Mouse (Mus musculus) kidney, postnatal 0 days (tissue): Measurements from ENCODE around the gene Ccl3. TPM values are rescaled to one million over a fixed set of nuclear protein-coding genes. Genes with fewer than 3 reads are reported as not detected.

ENCODE experiments used
- ATAC-seq: fragments of 200-750 bp; cut with Nextera tagmentation; replicated peaks from 2 replicates; pipeline ENCODE4 v1.8.0; 2017; ENCODE audit warnings: low read depth, moderate number of reproducible peaks, moderate TSS enrichment, moderate library complexity; ENCODE audit not compliant: low FRiP score
- DNase-seq: peaks from one replicate; pipeline ENCODE4 v3.0.0-alpha.2; 2016; ENCODE audit warnings: low spot score
- H3K27ac ChIP-seq: fragments of 300-500 bp; sonication (generic); 2 replicates; pipeline ENCODE4 v1.5.1; 2014; ENCODE audit warnings: mild to moderate bottlenecking
- H3K27me3 ChIP-seq: fragments of 300-500 bp; sonication (generic); 2 replicates; pipeline ENCODE4 v1.6.1; 2014; ENCODE audit warnings: low read length, mixed read lengths; ENCODE audit not compliant: insufficient read depth
- H3K36me3 ChIP-seq: fragments of 300-500 bp; sonication (generic); 2 replicates; pipeline ENCODE4 v1.6.1; 2014; ENCODE audit warnings: low read length, mixed read lengths; ENCODE audit not compliant: insufficient read depth
- H3K4me1 ChIP-seq: fragments of 300-500 bp; sonication (generic); replicated peaks from 2 replicates; pipeline ENCODE4 v1.6.1; 2014; ENCODE audit warnings: antibody characterized with exemption, low read length, mixed read lengths; ENCODE audit not compliant: insufficient read depth
- H3K4me2 ChIP-seq: fragments of 300-500 bp; sonication (generic); 2 replicates; pipeline ENCODE4 v1.6.1; 2014; ENCODE audit warnings: mild to moderate bottlenecking, low read length, moderate library complexity, mixed read lengths
- H3K4me3 ChIP-seq: fragments of 300-500 bp; sonication (generic); replicated peaks from 2 replicates; pipeline ENCODE4 v1.5.1; 2014; ENCODE audit warnings: low read depth, low read length
- H3K9ac ChIP-seq: fragments of 300-500 bp; sonication (generic); 2 replicates; pipeline ENCODE4 v1.6.1; 2014; ENCODE audit warnings: low read depth, low read length
- H3K9me3 ChIP-seq: fragments of 300-500 bp; sonication (generic); replicated peaks from 2 replicates; pipeline ENCODE4 v1.6.1; 2016; ENCODE audit warnings: low read length, inconsistent platforms, mixed read lengths
- CTCF ChIP-seq: IDR thresholded peaks from 2 replicates; pipeline ENCODE4 v1.5.1; 2016; ENCODE audit warnings: antibody characterized with exemption, low read depth, mild to moderate bottlenecking, moderate library complexity
- WGBS: fragments of 180-500 bp; shearing (Covaris S2); extraction: QIAGEN DNeasy Blood & Tissue Kit; methylation state at CpG from one replicate; pipeline ENCODE4 v1.1.7; 2014; 5-methylcytosine and 5-hydroxymethylcytosine counted together
- polyA plus RNA-seq: library from polyadenylated mRNA; unstranded; fragments of >200 nt; fragmentation: Nextera tagmentation; extraction: Ambion mirVana; gene quantifications from 2 replicates; pipeline ENCODE4 v1.2.1, GENCODE M21; 2015

Ccl3 gene
- polyA plus RNA-seq, 1 experiment from 2014 or later = 1.3 TPM

DNA sequence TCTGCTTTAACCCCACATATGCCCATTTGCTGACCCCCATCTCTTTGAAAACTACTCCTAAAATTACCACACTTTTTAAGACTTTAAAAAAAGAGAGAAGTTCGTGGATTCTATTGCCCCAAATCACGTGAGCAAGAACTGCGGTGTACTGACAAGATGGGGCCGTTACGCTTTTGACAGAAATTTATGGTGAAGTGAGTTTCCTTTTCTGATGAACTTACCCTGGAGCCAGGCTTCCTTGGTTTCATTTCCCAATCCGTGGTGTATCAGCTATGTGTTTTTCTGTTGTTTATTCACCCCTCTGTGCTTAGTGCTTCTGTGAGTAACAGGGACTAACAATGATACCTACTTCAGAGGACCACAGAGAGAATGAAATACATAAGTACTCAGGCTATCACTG lies 9.6 kb upstream of the Ccl3 start:
- DNase-seq (no peak), ATAC-seq (no peak)
- no peak overlapping the region for H3K4me3 ChIP-seq
- no peaks in the 10 kb centered on the region for H3K4me1 ChIP-seq
- no peak for TF ChIP-seq CTCF
- 49% methylated on average over 6 of the region's 6 CpGs for WGBS
- H3K4me2 ChIP-seq = no peak overlapping the region
- no peaks in the 10 kb centered on the region for H3K36me3 ChIP-seq
- H3K27me3 ChIP-seq = no peaks in the 10 kb centered on the region
- H3K9ac ChIP-seq = no peak overlapping the region
- no peaks in the 10 kb centered on the region for H3K9me3 ChIP-seq
- H3K27ac ChIP-seq = no peak overlapping the region

DNA sequence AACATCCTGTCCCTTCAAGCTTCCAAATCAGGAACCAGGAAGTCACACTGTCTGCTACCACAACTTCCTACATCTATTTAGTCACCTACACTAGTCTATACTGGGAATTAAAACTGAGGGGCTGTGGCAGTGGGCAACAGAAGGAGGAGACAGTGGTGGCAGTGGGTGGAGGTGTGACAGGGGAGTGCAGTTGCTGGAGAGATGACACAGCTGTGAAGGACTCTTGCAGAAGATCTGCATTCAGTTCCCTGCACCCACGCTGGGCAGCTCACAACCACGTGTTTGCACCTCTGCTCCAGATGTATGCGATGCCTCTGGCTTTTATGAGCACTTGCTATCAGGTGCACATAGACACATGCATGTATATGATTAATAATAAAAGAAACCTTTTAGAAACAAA lies 8.4 kb upstream of the Ccl3 start:
- WGBS = 89% methylated on average over 3 of the region's 3 CpGs
- H3K4me3 ChIP-seq = no peak overlapping the region
- DNase-seq = no peak
- H3K36me3 ChIP-seq = no peaks in the 10 kb centered on the region
- H3K9ac ChIP-seq = no peak overlapping the region
- H3K9me3 ChIP-seq = no peaks in the 10 kb centered on the region
- H3K27me3 ChIP-seq = no peaks in the 10 kb centered on the region
- H3K27ac ChIP-seq = no peak overlapping the region
- TF ChIP-seq CTCF = no peak
- no peaks in the 10 kb centered on the region for H3K4me1 ChIP-seq
- H3K4me2 ChIP-seq = no peak overlapping the region
- no peak for ATAC-seq

DNA sequence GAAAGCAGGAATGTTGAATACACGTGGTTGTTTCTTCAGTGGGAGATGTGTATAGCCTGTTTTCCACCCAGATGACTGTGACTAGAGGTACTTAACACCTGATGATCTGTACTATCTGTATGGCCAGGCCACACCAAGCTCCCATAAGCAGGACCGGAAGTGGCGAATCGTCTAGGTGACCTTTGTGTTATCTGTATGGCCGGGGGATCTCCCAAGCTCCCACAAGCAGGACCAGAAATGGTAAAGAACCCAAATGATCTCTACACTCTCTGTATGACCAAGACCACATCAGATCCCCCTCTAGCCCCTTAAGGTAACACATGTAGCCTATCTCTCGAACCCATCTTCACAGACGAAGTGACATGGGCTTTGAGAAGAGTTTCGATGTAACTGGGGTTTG lies 5.5 kb upstream of the Ccl3 start:
- H3K4me1 ChIP-seq = no peaks in the 10 kb centered on the region
- TF ChIP-seq CTCF = no peak
- H3K27ac ChIP-seq = no peak overlapping the region
- 87% methylated on average over 8 of the region's 8 CpGs for WGBS
- no peak overlapping the region for H3K4me3 ChIP-seq
- no peak overlapping the region for H3K9ac ChIP-seq
- H3K9me3 ChIP-seq = no peaks in the 10 kb centered on the region
- no peak overlapping the region for H3K4me2 ChIP-seq
- ATAC-seq (no peak), DNase-seq (no peak)
- H3K36me3 ChIP-seq = no peaks in the 10 kb centered on the region
- no peaks in the 10 kb centered on the region for H3K27me3 ChIP-seq

DNA sequence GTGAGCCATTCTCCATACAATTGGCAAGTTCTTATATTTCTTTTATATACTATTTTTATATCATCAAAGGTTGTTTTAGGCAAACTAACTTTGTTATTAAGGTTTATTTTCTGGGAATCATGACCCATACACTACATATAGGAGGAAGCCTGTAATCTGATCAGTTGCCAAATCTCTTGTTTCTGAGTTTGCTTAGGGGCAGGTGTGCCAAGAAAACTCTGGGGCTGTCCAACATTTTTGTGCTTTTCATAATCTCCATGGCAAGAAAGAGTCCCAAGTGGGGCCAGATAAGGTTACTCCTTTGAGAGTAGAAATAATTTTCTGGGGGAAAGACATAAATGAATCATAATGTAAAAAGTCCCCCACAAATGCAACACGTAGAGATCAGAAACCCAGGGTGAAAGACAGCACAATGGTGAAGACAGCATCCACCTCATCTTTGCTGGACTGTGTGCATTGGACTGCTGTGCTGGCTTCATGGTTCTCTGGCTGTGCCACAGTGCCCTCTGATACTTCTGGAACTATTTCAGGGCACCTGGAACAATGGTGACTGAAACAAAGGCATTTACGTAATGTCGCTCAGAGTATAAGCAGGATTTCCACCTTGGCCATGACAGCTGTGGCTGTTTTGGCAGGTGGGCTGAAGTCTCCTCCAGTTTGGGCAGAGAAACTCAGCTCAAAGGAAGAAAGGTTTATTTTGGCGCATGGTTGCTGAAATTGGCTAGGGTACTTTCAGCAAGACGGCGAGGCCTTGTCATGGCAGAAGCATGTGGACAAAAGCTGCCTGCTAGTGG lies 2.6 kb downstream of the Ccl3 start:
- no peak overlapping the region for H3K9ac ChIP-seq
- no peak overlapping the region for H3K27ac ChIP-seq
- H3K9me3 ChIP-seq = no peaks in the 10 kb centered on the region
- 94% methylated on average over 6 of the region's 6 CpGs for WGBS
- H3K27me3 ChIP-seq = no peaks in the 10 kb centered on the region
- no peak overlapping the region for H3K4me3 ChIP-seq
- no peaks in the 10 kb centered on the region; the same call in 1 of the 2 replicates for H3K4me1 ChIP-seq
- no peak for TF ChIP-seq CTCF
- H3K36me3 ChIP-seq = no peaks in the 10 kb centered on the region
- H3K4me2 ChIP-seq = no peak overlapping the region
- DNase-seq (no peak), ATAC-seq (no peak)

DNA sequence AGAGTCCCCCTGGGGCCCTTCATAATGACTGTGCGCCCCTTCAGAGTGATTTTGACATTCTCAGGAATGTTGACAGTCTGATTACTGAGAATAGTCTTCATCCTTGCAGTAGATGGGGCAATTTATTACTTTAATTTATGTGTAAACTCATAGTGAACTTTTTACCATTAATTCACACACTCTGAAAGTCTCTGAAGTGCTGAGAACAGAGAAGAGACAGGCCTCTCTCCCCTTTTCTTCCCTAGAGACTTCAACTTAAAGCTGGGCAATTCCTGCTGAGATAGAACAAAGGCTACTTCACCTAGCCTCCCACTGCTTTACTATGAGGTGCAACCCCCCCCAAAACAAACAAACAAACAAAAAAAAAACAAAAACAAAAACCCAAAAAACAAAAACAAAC lies 3.6 kb downstream of the Ccl3 start, which contains the start of gene Rpl9-ps1:
Gene Rpl9-ps1, minus strand, starts transcription at position 101 of the 400 bp plus-strand sequence.
- H3K4me1 ChIP-seq = no peaks in the 10 kb centered on the region; the same call in 1 of the 2 replicates
- H3K36me3 ChIP-seq = no peaks in the 10 kb centered on the region
- no peak for DNase-seq
- no peak within 1 kb of the TSS for H3K4me3 ChIP-seq
- WGBS = 83% methylated on average over 1 of the region's 1 CpGs
- no peaks in the 10 kb centered on the region for H3K27me3 ChIP-seq
- H3K4me2 ChIP-seq = no peak within 1 kb of the TSS
- no peaks in the 10 kb centered on the region for H3K9me3 ChIP-seq
- H3K27ac ChIP-seq = no peak within 1 kb of the TSS
- no peak within 1 kb of the TSS for H3K9ac ChIP-seq
- no peak for TF ChIP-seq CTCF
- no peak for ATAC-seq

DNA sequence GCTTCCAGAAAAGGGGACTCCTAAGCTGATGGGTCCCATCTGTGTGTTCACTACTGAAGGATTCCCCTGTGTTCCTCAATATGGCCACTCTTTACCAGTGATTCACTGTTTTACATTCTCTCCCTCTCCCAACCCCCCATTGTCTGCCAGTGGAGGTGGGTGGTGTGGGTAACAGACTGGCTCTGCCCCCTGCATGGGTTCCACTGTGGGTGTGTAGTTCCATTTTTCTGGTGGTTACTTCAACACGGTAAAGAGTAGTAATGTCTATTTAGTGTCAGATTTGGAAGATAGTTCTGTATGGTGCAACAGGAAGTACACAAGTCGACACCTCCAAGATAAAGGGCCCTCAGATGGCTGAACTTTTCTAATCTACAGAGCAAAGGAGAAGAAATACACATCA lies 7.9 kb downstream of the Ccl3 start:
- H3K9me3 ChIP-seq = no peaks in the 10 kb centered on the region
- 59% methylated on average over 2 of the region's 2 CpGs for WGBS
- no peaks in the 10 kb centered on the region for H3K27me3 ChIP-seq
- H3K9ac ChIP-seq = no peak overlapping the region
- no peak overlapping the region for H3K4me2 ChIP-seq
- TF ChIP-seq CTCF = no peak
- no peaks in the 10 kb centered on the region; the same call in 1 of the 2 replicates for H3K4me1 ChIP-seq
- H3K4me3 ChIP-seq = no peak overlapping the region
- no peaks in the 10 kb centered on the region for H3K36me3 ChIP-seq
- no peak for ATAC-seq
- no peak overlapping the region for H3K27ac ChIP-seq
- DNase-seq = no peak

DNA sequence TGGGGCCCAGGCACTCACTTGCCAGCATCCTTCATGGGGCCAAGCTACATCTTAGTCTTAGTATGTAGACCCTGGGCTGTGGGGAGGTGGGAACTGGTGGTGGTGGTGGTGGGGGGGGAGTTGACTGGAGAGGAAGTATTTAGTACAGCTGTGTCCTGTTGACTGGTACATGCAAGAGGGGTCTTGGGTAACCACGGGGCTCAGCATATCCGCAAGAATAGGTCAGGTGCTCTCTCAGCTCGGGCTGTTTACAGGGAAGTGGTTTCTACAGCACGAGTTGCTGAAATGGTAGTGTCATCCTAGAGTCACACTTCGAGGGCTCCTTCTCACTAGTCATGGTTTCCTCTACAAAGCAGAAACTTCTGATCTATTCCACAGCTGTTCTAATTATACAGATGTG lies 9.0 kb downstream of the Ccl3 start:
- H3K4me3 ChIP-seq = no peak overlapping the region
- DNase-seq = no peak
- no peaks in the 10 kb centered on the region for H3K36me3 ChIP-seq
- no peak for ATAC-seq
- H3K27ac ChIP-seq = no peak overlapping the region
- H3K9me3 ChIP-seq = no peaks in the 10 kb centered on the region
- H3K4me1 ChIP-seq = no peaks in the 10 kb centered on the region; the same call in 1 of the 2 replicates
- WGBS = 74% methylated on average over 5 of the region's 5 CpGs
- H3K27me3 ChIP-seq = no peaks in the 10 kb centered on the region
- H3K4me2 ChIP-seq = no peak overlapping the region
- no peak for TF ChIP-seq CTCF
- no peak overlapping the region for H3K9ac ChIP-seq
